Mouse (Mus musculus): Measurements from ENCODE around the gene Tdpoz5. TPM values are rescaled to one million over a fixed set of nuclear protein-coding genes. Genes with fewer than 3 reads are reported as not detected.
"Not testable (repeated sequence)": the region's sequence is repeated elsewhere in the genome, so short reads cannot be mapped to it uniquely, and the experiment has no call there.

Gene Tdpoz5
- not detected for total RNA-seq (2021)
- long read RNA-seq, experiment 1: 0 reads
- long read RNA-seq, experiment 2: 0 reads

DNA sequence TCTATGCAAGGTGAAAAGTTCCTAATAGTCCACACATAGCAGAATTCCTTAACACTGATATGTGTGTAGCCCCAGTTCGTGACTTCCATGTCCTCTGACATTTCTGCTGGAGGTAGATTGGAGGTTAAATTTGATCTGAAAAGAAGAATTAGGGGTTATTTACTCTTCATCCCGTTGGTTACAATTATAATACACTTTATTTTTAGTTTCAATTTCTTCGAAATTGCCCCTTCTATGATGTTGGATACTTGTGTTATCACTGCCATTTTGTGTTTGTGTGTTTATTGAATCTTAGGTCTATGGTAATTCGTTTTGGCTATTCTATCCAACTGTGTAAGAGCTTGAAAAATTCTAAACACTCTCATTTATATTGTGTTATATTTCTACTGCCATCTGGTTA, at the start of gene Tdpoz5:
Gene Tdpoz5, minus strand, starts transcription at position 101 of the 400 bp plus-strand sequence.
- intact Hi-C loops (cut with DNase I); DNase-seq: not testable (repeated sequence)

DNA sequence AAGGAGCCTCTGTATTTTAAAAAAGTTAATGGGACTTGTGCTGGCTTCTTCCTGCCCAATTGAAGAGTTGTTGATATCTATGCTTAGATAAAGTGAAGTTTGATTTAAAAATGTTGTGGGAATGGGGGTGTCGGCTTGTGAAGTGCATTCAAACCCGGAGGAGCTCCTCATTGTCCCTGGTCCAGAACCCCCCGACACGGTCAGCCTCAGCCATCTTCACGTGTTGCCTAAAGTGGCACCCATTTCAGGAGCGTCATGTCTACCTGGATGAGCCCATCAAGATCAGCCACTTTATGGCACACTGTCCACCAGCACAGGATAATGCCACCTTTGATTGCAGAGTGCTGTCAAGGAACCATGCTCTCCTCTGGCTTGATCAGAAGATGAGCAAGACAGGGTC, 7.8 kb upstream of the Tdpoz5 start:
- intact Hi-C loops (cut with DNase I); DNase-seq: not testable (repeated sequence)

DNA sequence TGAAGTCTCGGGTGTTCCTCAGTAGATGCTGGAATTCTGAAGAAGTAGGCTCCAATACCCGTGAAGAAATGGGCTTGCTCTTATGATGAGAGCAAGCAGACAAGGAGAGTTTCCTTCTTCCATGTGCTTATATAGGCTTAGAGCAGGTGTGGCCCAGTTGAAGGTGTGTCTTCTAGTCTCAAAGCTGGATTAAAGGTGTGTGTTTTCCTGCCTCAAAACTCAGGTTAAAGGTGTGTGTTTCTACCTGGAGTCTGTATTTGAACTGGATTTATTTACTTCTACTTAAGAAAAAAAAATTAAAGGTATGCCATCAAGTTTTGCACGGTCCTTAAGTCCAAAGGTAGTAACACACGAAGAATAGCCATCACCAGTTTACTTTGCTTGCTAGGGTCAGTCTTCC, 17.7 kb downstream of the Tdpoz5 start, which contains the start of gene Gm9117:
Gene Gm9117, minus strand, starts transcription at position 101 of the 400 bp plus-strand sequence.
- DNase-seq; intact Hi-C loops (cut with DNase I): not testable (repeated sequence)

GRCm38 (mm10) chr3:93938386-93938785, 22.7 kb downstream of the Tdpoz5 start:
- DNase-seq; intact Hi-C loops (cut with DNase I): not testable (repeated sequence)

Other genes starting within 250 kb of the Tdpoz5 start
- not detected for gene Gm5773, start 188.3 kb downstream of the Tdpoz5 start, total RNA-seq (2021)
- not detected for gene Tdpoz4, start 164.9 kb downstream of the Tdpoz5 start, total RNA-seq (2021)
- not detected for gene Tdpoz3, start 135.3 kb downstream of the Tdpoz5 start, total RNA-seq (2021)
- not detected for gene Gm9117, start 17.8 kb downstream of the Tdpoz5 start, total RNA-seq (2021)
- gene Gm9125, start 93.6 kb upstream of the Tdpoz5 start, total RNA-seq (2021): not detected
- not detected for gene Gm10697, start 111.3 kb upstream of the Tdpoz5 start, total RNA-seq (2021)
- not detected for gene Gm10696, start 216.9 kb upstream of the Tdpoz5 start, total RNA-seq (2021)
- not detected for gene Gm5286, start 235.4 kb upstream of the Tdpoz5 start, total RNA-seq (2021)

All from gastrocnemius, postnatal 36 days (tissue).